Mouse (Mus musculus) CD4-positive, CD25-positive, alpha-beta regulatory T cell, adult 2 months (primary cell): ENCODE measurements around the gene Sdhd.
A peak's percentile ranks its signal among the peaks of the same experiment; 100 is the strongest.

Experiments
- DNase-seq: peaks from one replicate; pipeline ENCODE4 v3.0.0-alpha.2; 2012; ENCODE audit warnings: low read depth, low spot score

Gene Sdhd

DNA sequence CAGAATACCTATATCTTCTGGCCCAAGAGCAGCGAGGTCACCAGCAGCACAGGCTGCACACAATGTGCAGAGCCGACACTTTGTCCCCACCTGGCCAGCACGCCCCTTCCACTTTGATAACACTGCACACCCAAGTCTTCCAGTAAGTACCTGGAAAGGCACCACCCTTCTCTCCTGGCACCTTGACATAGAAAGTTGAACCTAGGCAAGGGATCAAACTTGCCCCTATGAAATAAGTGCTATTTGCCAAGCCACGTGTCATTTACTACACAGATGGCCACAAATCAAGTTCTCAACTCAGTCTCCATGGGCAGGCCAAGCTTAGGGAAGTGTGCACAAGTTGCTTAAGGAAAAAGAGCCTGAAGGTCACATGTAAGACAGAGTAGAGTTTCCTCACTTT is 16.7 kb downstream of the Sdhd start:
- DNase-seq: no peak

DNA sequence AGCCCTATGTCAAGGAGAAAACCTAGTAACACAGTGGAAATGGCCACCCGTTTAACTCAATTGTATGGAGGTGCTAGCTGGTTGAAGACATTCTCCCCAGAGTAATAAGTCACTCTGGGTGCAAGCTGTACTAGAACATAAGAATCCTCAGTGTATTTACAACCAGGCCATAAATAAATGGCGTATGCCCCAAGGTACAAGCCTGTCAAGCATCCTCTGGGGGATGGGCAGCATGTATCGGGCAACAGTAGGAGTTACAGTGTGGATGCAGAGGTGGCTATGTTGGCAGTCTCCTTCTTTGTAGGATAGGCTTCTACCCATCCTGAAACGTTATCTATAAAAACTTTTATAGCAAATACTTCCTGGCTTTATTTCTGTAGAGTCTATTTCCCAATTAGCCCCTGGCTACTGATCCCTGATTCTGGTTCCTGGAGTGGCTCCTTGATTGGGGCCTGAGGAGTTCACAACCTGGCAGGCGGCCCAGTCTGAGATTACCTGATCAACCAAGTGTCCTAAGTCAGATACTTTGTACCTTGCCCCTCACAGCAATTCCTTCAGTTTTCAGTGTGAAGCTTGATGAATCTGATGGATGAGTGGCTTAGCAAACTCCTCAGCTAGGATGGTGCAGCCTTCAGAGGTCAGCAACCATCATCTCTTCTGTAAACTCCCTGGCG is 18.3 kb downstream of the Sdhd start:
- no peak for DNase-seq

DNA sequence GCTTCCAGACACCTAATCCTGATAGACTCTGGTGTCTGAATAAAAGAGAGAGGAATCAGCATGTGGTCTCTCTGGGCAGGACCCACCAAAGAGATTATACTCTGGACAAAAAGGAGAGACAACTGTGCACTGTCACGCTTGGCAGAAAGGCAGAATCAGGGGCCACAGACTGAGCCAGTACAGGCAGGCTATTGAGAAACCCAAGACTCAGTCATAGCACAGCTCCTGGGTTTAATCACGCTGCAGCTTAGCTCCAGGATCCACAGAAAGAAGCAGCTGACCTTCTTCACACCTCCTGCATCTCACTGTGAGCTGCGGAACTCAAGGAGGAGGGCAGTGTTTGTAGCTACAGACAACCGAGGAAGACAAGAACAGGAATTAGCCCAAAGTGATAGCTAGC is 23.2 kb downstream of the Sdhd start:
- no peak for DNase-seq

DNA sequence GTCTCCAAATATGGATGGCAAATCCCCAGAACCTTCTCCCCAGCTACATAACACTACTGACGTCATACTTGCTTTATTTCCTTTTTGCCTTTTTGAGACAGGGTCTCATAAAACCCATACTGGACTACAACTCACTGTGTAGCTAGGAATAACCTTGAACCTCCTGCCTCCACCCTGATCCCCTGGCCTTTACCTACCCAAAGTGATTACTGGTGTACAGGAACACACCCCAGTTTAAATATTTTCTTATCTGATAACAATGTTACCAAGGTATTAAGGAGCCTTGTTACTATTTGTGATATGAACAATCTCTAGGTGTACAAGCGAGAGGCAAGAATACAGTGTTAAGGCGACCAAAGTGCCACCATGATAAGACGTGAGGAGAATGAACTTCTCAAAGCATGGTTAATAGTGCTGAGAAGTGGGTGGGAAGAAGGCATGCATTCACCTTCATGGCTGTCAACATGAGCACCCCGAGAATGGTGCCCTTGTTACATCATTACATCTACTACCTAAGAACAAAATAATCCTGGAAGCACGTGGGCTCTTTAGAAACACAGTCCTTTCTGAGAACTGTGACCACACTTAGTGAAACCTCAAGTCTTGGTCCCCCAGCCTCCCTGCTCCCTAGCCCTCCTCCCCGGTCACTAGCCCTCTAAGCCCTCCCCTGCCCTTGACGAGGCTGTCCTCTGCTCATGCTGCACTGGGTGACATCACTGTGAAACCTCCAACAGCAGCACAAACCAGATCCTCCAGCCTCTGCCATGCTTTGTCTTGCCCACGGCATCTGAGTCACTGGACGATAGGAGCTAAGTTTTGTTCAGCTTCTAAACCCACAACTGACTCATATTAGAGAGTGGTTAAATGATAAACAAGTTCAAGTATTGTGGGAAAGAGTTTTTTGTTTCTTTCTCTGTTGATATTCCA is 33.8 kb downstream of the Sdhd start:
- no peak for DNase-seq

DNA sequence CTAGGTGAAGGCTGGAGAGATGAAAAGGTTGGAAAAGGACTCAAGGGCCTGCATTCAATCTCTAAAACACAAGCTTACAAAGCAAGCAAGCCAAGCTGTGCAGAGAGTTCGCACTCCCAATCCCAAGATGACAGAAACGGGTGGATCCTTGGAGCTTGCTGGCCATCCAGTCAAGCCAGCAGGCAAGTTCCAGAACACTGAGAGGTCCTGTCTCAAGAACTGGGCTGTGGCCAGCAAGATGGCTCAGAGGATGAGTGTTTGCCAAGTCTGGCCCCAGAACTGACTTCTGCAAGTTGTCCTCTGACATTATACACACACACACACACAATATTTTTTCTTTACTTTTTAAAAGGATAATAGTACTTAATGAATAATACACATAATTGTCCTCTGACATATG is 35.7 kb downstream of the Sdhd start:
- no peak for DNase-seq

DNA sequence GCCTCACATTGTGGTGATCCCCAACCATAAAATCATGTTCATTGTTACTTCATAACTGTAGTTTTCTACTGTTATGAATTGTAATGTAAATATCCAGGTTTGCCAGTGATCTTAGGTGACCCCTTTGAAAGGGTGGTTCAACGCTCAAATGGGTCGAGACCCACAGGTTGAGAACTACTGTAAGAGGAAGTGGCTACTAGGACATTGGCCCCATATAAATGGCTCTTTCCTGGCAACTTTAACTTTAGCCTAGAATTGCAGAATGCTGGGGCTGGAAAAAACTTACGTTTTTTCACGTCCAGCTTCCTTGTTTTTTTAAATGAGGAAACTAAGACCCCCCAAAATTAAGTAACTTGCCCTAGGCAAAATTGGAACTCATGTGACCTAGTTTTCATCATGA is 36.2 kb downstream of the Sdhd start:
- no peak for DNase-seq

DNA sequence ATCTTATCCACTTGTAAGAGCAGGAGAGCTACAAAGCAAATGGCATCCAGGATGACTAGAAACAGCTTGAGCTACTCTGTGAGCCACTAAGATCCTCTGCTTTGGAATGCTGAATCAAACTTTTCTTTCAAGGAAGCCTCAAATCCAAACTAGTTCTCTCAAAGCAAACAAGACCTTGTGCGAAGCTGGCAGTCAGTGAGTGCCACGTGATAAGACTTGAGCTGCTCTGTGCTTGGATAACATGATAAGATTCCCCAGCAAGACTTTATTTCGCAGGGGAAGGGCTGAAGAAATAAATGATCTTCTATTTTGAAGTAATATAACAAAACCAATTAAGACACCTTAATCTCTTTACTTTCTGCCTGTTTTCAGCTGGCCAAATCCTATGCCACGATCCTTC is 37.7 kb downstream of the Sdhd start:
- DNase-seq: no peak

DNA sequence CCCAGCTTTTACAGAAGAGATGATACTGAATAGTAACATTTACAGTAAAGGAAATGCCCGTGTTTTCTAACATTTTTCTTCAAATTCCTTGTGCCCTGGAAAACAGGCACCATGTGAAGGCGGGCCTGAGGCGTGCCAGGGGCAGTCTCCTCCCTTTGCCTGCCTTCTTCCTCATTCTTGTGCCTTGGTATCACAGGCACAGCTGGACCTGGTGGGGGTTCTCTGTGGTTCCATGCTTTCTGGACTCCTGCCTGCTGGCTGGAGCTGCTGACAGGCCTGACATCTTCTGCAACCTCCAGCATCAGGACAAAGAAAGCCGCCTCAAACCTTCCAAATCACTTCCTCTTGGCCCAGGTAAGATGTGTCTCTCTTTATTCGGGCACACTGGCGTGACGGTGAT is 38.4 kb downstream of the Sdhd start:
- no peak for DNase-seq

DNA sequence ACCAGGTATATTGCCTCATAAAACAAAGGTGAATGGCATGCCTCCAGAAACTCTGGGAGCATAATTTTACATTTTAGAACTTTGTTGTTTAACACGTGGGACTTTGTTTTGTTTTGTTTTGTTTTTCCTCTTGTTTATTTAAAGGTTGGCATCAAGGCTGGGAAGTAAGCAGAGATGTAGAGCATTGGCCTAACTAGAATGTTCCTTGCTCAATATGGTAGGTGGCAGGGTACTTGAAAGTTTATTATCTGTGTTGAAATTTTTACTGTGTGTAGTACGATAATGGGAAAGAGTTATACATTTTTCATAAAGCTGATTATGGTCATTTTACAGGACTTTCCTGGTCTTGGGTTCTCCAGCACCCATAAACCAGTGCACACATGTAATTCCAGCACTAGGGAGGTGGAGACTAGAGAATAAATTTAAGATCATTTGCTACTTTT is 41.7 kb downstream of the Sdhd start:
- DNase-seq: no peak

DNA sequence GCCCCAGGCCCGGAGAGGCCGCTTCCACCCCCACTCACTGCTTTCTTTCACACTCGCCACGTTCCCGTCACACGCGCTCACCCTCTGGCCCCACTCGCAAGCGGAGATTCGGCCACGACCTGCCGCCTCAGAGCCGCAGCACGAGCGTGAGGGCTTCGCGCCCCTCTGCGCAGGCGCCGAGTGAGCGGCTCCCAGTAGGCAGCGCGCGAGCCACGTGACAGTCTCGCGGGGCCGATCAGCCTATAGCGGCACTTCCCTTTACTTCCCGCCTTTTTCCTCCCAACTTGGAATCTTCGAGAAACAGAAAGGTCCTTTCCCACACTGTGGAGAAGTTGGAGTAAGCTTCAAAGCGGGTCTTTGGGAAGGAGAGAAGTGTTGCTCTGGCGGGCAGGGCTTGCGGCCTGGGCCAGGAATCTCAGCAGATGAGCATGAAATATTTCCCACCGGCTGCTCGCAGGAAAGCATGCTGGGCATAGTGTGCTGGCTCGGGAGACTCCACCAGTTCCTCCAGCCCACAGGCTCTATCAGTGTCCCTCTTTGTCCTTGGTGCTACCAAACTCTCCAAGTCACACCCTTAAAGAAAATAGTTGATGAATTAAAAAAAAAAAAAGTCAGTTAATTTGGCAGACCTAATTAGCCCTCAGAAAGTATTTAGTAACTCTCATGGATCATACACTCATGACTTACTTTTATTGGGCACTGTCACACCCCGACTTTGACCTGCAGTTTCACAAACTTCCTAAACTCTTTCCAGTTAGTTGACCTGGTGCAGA is 42.3 kb downstream of the Sdhd start, which contains the start of gene Tex12:
Gene Tex12 (minus strand): TSS at position 181 of the 773 bp plus-strand sequence.
- DNase-seq: no peak

DNA sequence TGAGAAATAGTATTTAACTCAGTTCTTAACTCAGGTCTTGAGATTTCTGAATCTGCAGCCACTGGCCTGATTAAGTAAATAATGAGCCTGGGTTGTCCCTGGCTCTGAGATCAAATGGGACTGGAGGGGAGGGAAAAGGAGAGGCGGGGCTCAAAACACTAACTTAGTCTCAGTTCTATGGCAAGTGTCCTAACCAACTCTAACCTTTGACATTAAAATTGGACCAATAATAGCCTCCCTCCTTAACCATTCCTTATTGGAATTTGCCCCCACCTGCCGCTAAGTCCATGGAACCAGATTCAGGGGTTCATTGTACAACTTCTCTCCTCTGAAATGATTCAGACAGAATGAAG is 48.5 kb downstream of the Sdhd start, which contains the start of gene Bco2:
Gene Bco2 (minus strand): TSS at position 88 of the 353 bp plus-strand sequence.
- DNase-seq: no peak

DNA sequence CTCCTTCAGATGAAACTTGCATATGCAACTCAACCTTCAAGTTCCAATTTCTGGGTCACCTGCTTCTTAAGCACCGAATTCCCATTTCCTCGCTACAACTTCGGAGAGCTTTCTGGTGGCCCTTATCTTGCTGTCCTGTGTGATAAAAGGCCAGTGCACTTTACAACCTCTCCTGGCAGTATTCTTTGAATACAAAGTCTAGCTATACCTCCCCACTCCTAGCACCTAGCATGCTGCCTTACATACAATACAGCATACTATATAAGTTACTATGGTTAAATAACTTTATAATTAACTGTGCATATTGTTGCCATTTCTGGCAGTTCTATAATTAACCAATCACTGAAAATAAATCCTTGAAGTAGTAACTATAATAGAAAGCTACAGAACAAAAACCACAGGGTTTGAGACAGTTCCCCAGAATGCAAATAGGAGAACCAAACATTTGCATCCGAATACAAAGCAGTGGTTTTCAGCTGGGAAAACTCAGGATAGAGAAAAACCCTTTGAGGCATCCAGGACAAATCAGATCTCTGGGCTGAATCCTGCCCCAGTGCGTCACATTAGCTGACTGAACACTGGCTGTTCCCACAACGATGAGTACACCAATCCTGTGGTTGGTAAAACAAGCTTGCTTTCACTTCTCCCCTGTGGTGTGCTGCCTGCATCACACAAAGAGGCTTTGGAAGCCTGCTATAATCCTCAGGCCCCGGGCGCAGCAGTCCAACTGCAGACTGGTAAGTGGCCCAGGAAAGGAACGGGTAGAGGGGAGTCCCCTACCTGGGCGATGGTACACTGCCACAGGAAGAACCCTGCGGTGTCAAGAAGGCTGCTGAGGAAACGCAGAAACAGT is 49.1 kb downstream of the Sdhd start, which contains the start of gene Il18:
Gene Il18 (plus strand): TSS at position 587 of the 853 bp plus-strand sequence.
- DNase-seq: peak; percentile 62

DNA sequence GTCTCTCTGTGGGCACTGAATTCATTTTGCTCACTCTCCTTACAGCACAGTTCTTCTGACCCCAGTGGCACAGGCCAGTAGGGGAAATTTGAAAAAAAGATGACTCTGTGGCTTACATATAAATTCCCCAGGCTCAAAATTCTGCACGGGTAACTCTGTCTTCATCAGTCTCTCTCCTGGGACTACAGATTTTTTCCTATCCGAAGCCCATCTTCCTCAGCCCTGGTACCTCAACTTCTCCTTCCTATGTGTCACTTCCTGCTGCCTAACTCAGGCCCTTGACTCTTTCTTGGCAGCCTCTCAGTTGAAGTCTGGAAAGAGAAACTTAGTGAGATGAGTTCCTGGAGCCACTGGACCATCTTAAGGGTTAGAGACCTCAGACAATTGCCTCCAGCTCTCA is 50.1 kb downstream of the Sdhd start:
- DNase-seq: no peak

DNA sequence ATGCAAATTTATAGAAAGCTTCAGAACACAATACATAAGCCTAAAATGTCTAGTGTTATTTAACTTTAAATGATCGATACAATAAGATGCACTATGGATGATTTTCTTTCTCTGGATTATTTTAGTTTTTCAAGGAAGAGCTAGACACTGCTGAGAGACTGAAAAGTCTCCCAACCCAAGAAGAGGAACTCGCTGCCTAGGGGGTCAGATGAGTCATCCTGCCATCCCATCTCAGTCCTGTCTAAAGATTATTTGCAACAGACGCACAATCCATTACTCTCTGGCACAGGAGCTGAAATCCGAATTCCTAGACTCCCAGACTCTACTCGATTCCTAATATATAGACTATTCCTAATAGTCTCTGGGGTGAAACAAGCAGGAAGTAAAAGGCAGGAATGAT is 51.4 kb downstream of the Sdhd start:
- DNase-seq: no peak

DNA sequence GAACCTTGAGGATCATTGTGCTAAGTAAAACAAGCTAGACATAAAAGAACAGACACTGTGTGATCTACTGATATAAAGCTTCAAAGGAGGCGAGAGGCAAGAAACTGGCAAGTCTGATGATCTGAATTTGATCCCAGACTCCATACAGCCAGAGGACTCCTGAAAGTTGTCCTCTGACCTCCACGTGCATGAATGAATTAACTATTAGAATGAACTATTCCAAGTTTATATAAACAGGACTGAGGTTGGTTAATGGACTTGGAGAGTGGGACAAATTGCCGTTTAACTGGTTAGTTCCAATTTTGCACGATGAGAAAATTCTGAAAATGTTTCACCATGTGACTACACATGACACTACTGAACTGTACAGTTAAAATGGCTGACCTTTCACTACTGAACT is 54.7 kb downstream of the Sdhd start:
- DNase-seq: no peak

DNA sequence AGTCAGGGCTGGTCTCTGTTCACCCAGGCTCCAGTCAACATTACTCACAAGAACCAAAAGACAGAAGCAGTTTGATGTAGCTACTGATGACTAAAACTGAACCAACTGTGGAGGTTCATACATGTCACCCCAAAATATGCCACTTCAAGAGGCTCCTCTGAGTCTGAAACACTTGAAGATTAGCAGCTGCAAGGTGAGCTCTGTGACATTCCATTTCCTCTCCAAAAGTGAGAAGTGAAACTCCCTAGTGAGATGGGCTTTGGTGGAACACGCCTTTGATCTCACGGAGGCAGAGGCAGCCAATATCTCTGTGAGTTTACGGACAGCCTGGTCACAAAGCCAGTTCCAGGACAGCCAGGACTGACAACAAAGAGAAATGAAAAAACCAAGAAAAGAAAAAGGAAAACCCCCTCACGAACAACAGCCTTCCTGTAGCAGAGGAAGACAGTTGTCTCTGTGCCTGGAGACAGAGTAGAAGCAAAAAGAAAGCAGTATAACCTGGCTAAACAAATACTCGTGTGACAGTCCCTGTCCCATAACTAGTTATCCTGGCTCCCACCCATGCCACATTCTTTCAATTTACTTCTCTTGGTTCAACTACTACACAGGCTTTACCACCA is 55.6 kb downstream of the Sdhd start:
- DNase-seq: peak; percentile 48
